Mouse (Mus musculus): Measurements from ENCODE around the gene Gm2a. TPM values are rescaled to one million over a fixed set of nuclear protein-coding genes. Genes with fewer than 3 reads are reported as not detected.

Gm2a gene
- total RNA-seq (2014; rRNA removed) (19.9 and 20.2 TPM in 2 replicates), polyA plus RNA-seq (2015; fragmentation: Nextera tagmentation; extraction: Ambion mirVana) (46.7 and 48.4 TPM in 2 replicates)

- Histone ChIP-seq H3K27ac (ENCODE audit: low read depth, low read length) (peak within 1 kb of the TSS; percentile 80), H3K9ac (peak within 1 kb of the TSS; percentile 78), H3K9me3 (ENCODE audit: low read length) (no peaks in the 10 kb centered on the region), H3K4me2 (ENCODE audit: low read depth) (peak within 1 kb of the TSS; percentile 62), H3K4me1 (ENCODE audit: insufficient read depth) (peaks cover 14% of the 10 kb centered on the region), H3K27me3 (ENCODE audit: insufficient read depth, low read length) (no peaks in the 10 kb centered on the region), H3K4me3 (ENCODE audit: low read depth, low read length) (peak within 1 kb of the TSS; percentile 53), H3K36me3 (ENCODE audit: insufficient read depth) (no peaks in the 10 kb centered on the region)
- 3% methylated on average over 45 of the region's 45 CpGs for WGBS
- ATAC-seq, result peak; percentile 95
- peak; percentile 95 for DNase-seq
- no peak for TF ChIP-seq CTCF (IDR thresholded peaks at IDR 0.05; ENCODE audit: low read depth)
Observed at GRCm38 (mm10) chr11:55097463-55098188, at the start of gene Gm2a. TSS of gene Gm2a (plus strand) at chr11:55098115.

GRCm38 (mm10) chr11:55050837-55051510 lies 46.9 kb upstream of the Gm2a start:
- H3K27me3 ChIP-seq (ENCODE audit: insufficient read depth, low read length), result no peaks in the 10 kb centered on the region
- 86% methylated on average over 7 of the region's 7 CpGs for WGBS
- ATAC-seq (no peak), DNase-seq (no peak)
- no peak for TF ChIP-seq CTCF (IDR thresholded peaks at IDR 0.05; ENCODE audit: low read depth)
- H3K4me1 ChIP-seq (ENCODE audit: insufficient read depth), result no peaks in the 10 kb centered on the region
- no peaks in the 10 kb centered on the region for H3K36me3 ChIP-seq (ENCODE audit: insufficient read depth)
- no peak overlapping the region for H3K27ac ChIP-seq (ENCODE audit: low read depth, low read length)
- no peak overlapping the region for H3K4me2 ChIP-seq (ENCODE audit: low read depth)
- H3K9ac ChIP-seq, result no peak overlapping the region
- no peaks in the 10 kb centered on the region for H3K9me3 ChIP-seq (ENCODE audit: low read length)
- H3K4me3 ChIP-seq (ENCODE audit: low read depth, low read length), result no peak overlapping the region

DNA sequence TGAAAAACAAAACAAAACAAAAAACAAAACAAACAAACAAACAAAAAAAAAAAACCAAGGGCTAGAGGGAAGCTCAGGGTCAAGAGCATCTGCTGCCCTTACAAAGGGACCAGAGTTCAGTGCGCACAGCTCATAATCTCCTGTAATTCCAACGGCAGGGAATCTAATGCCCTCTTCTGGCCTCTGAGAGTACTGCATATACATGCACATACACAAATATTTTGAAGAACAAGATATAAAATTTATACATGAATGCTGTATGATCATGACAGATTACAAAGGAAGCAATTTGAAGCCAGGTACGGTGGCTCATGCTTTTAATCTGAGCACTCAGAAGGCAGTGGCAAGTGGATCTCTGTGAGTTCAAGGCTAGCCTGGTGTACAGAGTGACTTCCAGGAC lies 40.4 kb upstream of the Gm2a start:
- no peaks in the 10 kb centered on the region for H3K9me3 ChIP-seq (ENCODE audit: low read length)
- H3K4me3 ChIP-seq (ENCODE audit: low read depth, low read length), result no peak overlapping the region
- H3K9ac ChIP-seq, result no peak overlapping the region
- no peak overlapping the region for H3K4me2 ChIP-seq (ENCODE audit: low read depth)
- H3K27ac ChIP-seq (ENCODE audit: low read depth, low read length), result no peak overlapping the region
- WGBS, result 92% methylated on average over 3 of the region's 3 CpGs
- no peaks in the 10 kb centered on the region for H3K36me3 ChIP-seq (ENCODE audit: insufficient read depth)
- no peaks in the 10 kb centered on the region for H3K4me1 ChIP-seq (ENCODE audit: insufficient read depth)
- ATAC-seq, result no peak
- 0 out of 2 replicates have a peak, but pooled peaks have one; percentile 10 for TF ChIP-seq CTCF (IDR thresholded peaks at IDR 0.05; ENCODE audit: low read depth)
- no peaks in the 10 kb centered on the region for H3K27me3 ChIP-seq (ENCODE audit: insufficient read depth, low read length)
- no peak for DNase-seq

- TF ChIP-seq CTCF (IDR thresholded peaks at IDR 0.05; ENCODE audit: low read depth), result no peak
- Histone ChIP-seq H3K4me1 (ENCODE audit: insufficient read depth) (no peaks in the 10 kb centered on the region), H3K4me3 (ENCODE audit: low read depth, low read length) (no peak overlapping the region), H3K4me2 (ENCODE audit: low read depth) (no peak overlapping the region), H3K27ac (ENCODE audit: low read depth, low read length) (no peak overlapping the region), H3K9ac (no peak overlapping the region), H3K27me3 (ENCODE audit: insufficient read depth, low read length) (no peaks in the 10 kb centered on the region), H3K9me3 (ENCODE audit: low read length) (no peaks in the 10 kb centered on the region), H3K36me3 (ENCODE audit: insufficient read depth) (no peaks in the 10 kb centered on the region)
- 90% methylated on average over 5 of the region's 5 CpGs for whole genome bisulfite sequencing
- DNase-seq, result no peak
- ATAC-seq, result no peak
Observed at GRCm38 (mm10) chr11:55060802-55061201, 37.1 kb upstream of the Gm2a start.

GRCm38 (mm10) chr11:55062856-55063255 lies 35.1 kb upstream of the Gm2a start:
- no peak overlapping the region for H3K4me2 ChIP-seq (ENCODE audit: low read depth)

GRCm38 (mm10) chr11:55066921-55067320 lies 31.0 kb upstream of the Gm2a start:
- H3K4me2 ChIP-seq (ENCODE audit: low read depth), result no peak overlapping the region
- no peak overlapping the region for H3K9ac ChIP-seq
- H3K9me3 ChIP-seq (ENCODE audit: low read length), result no peaks in the 10 kb centered on the region
- DNase-seq, result no peak
- 51% methylated on average over 4 of the region's 4 CpGs for WGBS
- no peaks in the 10 kb centered on the region for H3K27me3 ChIP-seq (ENCODE audit: insufficient read depth, low read length)
- H3K36me3 ChIP-seq (ENCODE audit: insufficient read depth), result no peaks in the 10 kb centered on the region
- H3K4me1 ChIP-seq (ENCODE audit: insufficient read depth), result no peaks in the 10 kb centered on the region
- no peak overlapping the region for H3K4me3 ChIP-seq (ENCODE audit: low read depth, low read length)
- ATAC-seq, result no peak
- no peak for TF ChIP-seq CTCF (IDR thresholded peaks at IDR 0.05; ENCODE audit: low read depth)
- no peak overlapping the region for H3K27ac ChIP-seq (ENCODE audit: low read depth, low read length)

More at GRCm38 (mm10) chr11:55062856-55063255, 35.1 kb upstream of the Gm2a start:
- no peaks in the 10 kb centered on the region for H3K9me3 ChIP-seq (ENCODE audit: low read length)
- H3K9ac ChIP-seq, result no peak overlapping the region
- H3K27me3 ChIP-seq (ENCODE audit: insufficient read depth, low read length), result no peaks in the 10 kb centered on the region
- no peaks in the 10 kb centered on the region for H3K4me1 ChIP-seq (ENCODE audit: insufficient read depth)
- H3K4me3 ChIP-seq (ENCODE audit: low read depth, low read length), result no peak overlapping the region
- H3K36me3 ChIP-seq (ENCODE audit: insufficient read depth), result no peaks in the 10 kb centered on the region
- no peak overlapping the region for H3K27ac ChIP-seq (ENCODE audit: low read depth, low read length)
- DNase-seq (no peak), ATAC-seq (no peak)
- TF ChIP-seq CTCF (IDR thresholded peaks at IDR 0.05; ENCODE audit: low read depth), result no peak
- 74% methylated on average over 5 of the region's 5 CpGs for WGBS

DNA sequence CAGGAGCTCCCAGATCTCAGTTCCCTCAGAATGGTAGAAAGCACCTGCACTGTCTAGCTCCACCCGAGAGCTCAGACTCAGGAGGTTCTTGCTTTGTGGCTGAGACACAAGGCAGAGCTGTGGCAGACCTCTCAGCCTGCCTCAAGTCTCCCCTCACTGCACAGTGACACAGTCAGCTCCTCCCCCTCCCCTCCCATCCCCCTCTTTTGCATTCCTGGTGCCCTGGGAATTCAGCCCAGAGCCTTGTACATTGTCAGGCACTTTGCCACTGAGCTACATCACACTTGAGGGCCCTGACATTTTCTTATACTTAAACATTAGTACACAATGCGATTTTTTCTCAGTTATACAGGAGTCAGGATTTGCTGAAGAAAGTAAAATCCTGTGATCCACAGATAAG lies 28.9 kb upstream of the Gm2a start:
- Histone ChIP-seq H3K27me3 (ENCODE audit: insufficient read depth, low read length) (no peaks in the 10 kb centered on the region), H3K9ac (no peak overlapping the region), H3K9me3 (ENCODE audit: low read length) (no peaks in the 10 kb centered on the region), H3K4me1 (ENCODE audit: insufficient read depth) (no peaks in the 10 kb centered on the region), H3K36me3 (ENCODE audit: insufficient read depth) (no peaks in the 10 kb centered on the region), H3K4me3 (ENCODE audit: low read depth, low read length) (no peak overlapping the region), H3K4me2 (ENCODE audit: low read depth) (no peak overlapping the region), H3K27ac (ENCODE audit: low read depth, low read length) (no peak overlapping the region)
- no peak for TF ChIP-seq CTCF (IDR thresholded peaks at IDR 0.05; ENCODE audit: low read depth)
- peak; percentile 25 for DNase-seq
- peak; percentile 23; the same call in 1 of the 2 replicates for ATAC-seq
- 24% methylated on average over 2 of the region's 2 CpGs for WGBS
